Mouse (Mus musculus) fat pad, adult 2 months (tissue): ENCODE results near the gene Cxcl9.

ENCODE experiments used
- DNase-seq: peaks from one replicate; pipeline ENCODE4 v3.0.0-alpha.2; 2011; ENCODE audit warnings: low read depth, low spot score; ENCODE audit errors: extremely low read depth

The Cxcl9 gene

DNA sequence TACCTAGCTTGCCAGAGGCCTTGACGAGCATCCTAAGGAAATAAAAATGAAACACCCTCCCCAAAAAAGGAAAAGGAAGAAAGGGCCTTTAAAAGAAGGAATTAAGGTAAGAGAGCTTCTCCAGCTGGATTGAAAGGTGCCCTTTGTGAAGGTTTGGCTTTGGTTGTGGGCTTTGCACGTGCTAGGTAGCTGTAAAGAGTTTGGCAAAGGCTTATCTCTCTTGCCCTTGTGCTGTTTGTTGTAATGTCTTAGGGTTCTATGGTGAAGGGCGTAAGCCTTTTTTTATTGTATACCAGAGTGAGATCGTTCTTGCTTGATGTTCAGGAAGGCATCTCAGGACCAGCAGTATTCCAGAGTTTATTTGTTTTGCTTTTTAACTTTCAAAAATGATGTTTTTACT is 12.7 kb upstream of the Cxcl9 start:
- no peak for DNase-seq

DNA sequence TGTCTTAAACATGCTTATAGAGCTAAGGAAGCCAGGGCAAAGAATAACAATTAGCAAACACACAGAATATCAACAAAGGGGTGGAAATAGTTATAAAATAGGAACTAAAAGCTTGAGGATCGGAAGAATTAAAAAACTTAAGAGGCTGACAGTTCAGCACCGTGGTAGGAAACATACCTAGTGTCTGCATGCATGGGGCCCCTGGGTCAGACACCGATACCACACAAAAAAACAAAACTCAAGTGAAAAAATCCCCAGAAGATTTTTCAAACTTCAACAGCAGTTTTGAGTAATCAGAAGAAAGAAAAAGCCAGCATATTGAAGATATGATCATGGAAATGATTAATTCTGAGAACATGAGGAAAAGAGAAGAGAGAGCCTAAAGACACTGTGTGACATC is 8.9 kb upstream of the Cxcl9 start:
- no peak for DNase-seq

DNA sequence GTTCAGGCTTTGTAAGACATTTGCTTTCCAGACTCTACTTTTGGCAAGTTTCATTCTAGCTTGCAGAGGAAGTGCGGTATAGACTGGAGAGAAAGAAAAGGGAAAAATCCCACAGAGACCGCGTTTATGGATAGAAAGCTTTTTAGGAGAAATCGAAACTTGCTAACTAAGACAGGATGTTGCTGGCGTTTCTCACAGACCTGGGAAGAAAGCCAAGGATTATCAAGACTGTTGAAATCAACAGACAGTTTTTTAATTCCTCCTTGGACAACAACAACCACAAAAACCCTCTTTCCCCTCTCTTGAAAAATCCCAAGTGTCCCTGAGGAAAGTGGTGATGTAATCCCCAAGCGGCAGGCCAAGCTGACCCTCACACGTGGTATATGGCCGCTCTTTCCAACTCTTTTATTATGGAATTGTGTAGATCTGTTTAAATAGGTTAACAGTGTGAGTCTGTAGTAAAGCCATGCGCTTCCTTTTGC is 4.5 kb upstream of the Cxcl9 start:
- DNase-seq, result no peak

DNA sequence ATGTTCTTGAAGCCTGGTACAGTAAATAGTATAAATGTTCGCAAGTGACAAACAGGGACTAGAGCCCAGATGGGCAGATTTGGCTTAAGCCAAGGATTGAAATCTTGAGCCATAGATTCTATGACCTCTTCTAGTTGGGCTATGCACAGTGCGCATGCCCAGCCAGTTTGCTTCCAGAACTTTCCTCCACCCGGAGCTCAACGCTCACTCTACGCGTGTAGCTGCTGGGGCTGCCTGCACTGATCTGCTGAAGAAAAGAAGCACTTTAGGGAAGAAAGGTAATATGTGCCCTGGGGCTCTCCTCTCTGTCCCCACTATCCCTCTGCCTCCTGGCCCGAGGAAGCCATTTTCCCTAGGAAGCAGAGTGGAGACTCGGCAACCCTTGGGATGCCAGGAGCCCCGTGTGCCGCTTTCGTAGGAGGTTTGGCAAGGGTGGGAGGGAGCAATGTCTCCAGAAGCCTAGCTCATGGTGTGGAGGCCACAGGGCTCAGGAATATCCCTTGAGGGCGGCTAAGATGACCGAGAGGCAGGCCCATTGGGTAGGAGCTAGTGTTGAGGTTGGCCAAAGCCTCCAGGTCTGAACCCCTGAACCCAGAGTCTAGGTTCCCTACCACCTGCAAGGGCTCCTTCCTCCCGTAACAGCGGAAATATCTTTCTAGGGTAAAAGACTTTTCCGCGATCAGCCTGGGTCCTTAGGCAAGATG is 3.9 kb upstream of the Cxcl9 start, which contains the start of gene Art3:
Gene Art3 (plus strand): TSS at position 193 of the 704 bp plus-strand sequence.
- no peak for DNase-seq

DNA sequence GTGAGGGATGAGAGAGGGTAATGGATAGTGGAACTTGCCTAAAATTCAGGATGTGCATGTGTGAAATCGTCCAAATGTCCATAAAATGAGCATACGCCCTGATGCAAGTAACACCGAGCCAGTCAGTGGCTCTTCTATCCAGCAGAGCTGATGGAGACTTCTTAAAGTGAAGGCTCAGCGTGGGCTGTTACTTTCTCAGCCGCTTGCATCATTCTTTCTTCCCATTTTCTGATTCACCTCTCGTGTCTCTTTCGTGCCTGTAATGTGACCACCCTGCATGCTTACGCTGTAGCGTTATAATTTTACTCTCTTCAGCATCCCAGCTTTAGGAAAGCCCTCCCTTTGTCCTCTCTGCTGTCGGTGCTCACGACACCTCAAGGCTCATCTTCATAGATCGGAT is 3.2 kb upstream of the Cxcl9 start:
- no peak for DNase-seq

DNA sequence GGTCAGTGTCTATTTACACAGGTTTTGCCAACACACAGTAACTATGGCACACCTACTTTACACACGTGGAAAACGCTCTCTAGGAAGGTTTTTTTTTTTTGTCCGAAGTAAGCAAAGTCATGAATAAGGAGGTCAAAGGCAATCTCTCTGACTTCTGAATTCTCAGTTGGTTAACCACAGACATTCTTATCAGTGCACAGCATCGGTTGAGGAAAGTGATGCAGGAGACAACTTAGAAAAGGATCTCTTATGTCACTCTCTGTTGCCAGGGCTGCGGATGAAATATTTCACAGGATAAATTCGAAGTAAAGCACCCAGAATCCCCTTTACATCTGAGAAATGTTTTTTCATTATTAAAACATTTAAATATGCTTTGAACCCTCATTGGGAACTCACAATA is 512 bp downstream of the Cxcl9 start:
- DNase-seq, result no peak

DNA sequence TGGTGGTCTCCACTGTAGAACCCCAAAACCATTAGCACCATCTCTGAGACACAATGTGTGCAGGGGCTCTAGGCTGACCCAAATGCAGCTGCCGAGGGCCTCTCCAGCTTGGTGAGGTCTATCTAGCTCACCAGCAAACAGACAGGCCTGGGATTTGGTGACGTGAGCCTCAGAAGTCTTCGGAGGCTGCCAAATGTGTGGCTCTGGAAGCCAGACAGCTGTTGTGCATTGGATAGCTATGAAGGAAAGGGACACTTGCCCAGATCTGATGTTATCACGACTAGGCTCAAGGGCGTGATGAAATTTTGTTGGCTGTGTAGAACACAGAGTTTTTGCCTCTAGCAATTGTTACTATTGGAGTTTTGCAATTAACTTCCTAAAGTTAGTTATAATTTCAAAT is 4.6 kb downstream of the Cxcl9 start:
- peak; percentile 96 for DNase-seq

DNA sequence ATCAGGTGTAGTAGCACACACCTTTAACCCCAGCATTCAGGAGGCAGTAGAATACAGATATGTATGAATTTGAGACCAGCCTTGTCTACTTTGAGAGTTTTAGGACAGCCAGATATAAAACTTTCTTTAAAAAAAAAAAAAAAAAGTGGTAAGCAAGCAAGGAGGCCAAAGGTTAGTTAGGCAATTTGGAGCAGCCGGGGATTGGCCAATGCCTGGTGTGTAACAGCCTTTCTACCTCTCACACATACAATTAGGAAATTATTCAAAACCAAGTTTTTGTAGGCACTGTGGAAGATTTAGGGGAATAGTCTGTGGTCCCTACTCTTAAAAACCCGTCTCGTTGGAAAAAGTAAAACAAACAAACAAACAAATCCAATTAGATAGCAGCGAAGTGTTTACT is 5.3 kb downstream of the Cxcl9 start:
- DNase-seq, result no peak

DNA sequence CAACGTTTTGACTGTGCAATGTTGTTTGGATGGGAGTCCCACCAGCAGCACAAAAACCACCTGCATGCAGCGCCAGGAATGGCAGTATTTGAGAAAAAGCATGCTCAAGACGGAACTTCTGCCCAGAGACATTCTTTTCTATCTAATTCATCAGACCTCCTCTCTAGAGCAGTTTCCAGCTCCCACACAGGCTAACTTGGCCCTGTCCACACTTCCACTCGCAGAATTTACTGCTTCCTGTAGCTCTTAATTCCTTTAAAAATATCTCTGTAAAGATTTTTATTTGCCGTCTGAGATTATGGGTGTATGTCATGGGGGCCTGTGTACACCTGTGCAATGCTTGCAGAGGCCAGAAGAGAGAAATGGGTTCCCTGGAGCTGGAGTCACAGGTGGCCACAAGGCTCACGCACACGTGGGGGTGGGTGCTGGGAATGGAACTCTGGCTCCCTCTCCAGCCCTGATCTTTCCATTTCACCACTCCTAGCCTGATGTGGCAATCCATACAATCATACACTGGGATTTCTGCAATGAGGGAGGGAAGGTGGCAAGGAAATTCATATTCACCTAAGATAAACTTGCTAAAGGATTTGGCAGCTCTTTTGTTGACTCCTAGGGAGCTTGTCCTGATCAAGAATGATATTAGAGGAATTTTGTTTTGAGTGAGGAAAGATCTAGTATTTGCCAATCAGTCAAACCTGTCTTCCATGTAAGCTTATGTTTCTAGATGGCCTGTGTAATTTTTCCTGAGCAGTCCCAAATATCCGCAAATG is 6.1 kb downstream of the Cxcl9 start:
- peak; percentile 98 for DNase-seq

DNA sequence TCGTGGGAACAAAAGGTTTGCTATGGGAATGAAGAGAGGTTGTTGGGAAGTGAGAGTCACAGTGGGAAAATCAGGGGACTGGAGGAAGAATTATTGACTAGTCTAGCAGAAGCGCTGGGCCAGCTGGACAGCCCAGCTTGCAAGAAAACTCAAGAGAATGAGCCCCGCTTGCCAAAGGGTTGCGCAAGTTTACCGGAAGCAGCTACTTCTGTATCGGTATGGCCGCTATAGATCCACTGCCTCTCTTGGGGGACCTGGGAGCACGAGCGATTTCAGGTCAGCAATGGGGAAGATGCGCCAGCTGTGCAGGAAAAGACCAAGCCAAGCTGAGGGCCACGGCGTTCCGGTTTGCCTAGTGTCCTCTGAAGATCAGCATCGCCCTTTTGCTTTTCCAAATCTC is 9.3 kb downstream of the Cxcl9 start:
- DNase-seq, result no peak

DNA sequence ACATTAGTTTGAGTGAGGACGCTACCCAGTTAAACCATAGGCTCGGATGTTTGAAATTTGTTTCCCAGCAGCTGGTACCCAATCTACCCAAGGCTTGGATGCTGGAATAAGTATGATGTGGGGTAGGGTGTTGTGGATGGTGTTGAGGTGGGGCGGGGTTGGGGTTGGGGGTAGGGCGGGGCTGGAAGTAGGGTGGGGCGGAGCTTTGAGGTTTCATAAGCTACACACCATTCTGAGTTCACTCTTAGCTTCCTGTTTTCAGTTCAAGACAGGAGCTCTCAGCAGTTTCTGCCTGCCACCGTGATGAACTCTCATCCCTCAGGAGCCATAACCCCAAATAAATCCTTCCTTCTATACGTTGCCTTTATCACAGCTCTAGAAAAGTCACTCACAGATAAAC is 9.8 kb downstream of the Cxcl9 start:
- DNase-seq, result no peak

DNA sequence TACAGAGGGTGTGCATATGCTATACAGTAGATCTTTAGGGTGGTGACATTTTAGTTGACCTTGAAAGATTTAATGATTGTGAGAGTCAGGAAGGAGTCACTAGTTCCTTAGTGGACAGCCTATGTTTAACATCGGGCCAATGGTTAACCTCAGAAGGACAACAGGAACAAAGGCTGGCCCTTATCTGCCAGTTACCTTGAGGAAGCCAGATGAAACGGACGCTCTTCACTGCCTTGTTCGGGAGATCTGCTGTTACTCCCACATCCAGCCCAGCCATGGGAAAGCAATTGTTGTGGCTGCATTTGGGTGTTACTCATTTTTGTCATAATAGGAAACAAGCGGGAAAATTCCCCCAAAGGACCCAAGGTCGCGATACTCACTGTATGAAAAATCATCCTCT is 14.1 kb downstream of the Cxcl9 start:
- no peak for DNase-seq

DNA sequence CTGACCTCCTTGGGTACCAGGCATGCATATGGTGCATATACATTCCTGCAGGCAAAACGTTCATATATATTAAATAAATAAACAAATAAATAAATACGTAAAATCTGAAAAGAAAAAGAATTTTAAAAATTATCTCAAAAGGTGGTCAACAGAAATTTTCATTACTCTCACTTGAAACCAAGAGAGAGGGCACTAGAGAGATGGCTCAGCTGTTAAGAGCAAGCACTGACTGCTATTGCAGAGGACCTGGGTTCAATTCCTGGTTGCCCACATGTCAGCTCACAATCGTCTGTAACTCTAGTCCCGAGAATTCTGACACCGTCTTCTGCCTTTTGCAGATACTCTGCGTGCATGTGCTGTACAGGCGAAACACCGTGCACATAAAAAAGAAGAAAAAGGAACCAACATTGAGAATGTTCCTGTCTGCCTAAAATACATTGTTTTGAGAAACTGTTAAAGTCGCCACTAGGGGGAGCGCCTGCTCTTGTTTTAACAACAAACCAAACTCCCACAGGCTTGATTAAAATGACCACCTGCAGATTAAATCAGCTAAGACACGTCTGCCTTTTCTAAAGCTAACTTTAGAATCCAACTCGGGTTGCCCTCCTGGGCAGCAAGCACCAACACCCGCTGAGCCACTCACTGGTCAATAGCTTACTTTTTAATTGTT is 15.7 kb downstream of the Cxcl9 start:
- no peak for DNase-seq

DNA sequence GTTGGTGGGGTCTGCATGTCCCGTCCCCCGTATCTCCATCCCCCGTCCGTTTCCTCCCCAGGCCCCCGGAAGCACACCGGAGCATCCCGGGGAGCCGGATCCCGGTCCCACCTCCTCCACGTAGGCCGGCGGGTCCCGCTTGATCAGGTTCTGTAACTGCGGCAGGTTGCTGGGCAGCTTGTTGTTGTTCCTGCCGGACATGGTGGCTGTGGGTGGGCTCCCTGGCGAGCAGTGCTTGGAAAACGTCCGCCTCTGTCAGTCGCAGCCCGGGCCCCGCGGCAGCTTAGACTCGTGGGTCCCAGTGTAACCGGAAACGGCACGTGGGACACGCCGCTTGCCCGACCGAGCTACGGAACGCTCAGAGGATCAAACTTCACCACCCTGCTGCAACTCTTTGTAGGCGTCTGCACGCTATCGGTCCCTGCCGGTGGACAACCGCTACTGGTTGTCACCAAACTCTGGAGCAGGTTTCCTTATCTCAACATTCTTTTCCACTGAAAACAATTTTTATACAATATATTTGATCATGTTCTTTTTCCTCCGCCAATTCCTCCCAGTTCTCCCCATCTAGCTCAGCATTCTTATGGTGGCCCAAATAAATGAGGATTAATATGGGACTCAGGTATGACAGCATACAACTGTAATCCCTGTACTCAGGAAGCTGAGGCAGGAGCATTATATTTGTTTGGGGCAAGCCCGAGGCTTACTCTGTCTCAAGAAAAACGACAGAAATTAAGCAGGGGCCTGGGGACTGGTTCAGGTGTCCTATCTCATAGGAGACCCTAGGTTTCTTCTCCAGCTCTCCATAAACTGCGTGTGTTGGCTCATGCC is 18.0 kb downstream of the Cxcl9 start, which contains the start of gene Sdad1:
Gene Sdad1 (minus strand): TSS at position 799 of the 831 bp plus-strand sequence.
- no peak for DNase-seq

DNA sequence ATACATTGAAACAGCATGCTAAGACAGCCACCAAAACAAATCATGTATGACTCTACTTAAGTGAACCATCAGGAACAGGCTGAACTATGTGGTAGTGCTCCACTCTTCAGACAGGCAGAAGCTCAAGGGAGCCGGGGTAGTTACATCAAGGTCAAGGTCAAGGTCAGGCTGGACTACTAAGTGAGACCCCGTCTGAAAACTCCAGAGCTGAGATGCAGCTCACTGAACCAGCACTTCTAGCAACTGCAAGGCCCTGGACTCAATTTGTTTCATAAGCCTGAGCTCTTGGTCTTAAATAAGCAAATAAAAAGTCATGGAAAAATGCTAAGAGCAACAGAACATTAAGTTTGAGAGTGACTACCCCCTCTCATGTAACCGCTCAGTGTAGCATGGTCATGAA is 23.6 kb downstream of the Cxcl9 start:
- no peak for DNase-seq

DNA sequence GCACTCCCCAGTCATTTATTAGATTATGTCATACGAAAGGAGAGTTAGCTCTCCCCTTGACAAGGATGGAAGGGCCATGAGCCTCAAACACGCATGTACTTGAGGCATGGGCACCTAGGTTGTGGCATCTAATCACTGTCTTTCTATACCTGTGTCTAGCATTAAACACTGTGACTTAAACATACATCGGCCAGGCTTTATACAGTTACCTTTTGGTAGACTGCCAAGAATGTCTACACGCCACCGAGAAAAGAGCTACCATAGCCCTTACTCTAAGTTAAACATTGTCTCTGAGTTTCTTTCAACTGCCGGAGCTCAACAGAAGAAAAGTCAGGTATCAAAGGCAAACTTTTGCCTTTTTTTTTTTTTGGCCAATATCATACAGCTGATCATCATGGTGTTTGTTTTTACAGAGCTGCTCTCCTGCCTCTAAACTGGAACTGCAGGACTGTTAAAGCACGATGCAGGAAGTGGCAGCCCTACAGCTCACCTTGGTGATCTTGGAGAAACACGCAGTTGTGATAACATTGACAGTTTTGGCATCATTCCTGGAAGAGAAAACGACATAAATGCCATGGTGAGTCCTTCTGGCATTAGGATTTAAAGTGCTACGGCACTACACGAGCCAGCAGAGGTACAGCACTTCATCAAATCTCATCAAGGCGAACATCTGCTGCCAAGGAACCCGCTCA is 25.6 kb downstream of the Cxcl9 start:
- DNase-seq, result no peak

DNA sequence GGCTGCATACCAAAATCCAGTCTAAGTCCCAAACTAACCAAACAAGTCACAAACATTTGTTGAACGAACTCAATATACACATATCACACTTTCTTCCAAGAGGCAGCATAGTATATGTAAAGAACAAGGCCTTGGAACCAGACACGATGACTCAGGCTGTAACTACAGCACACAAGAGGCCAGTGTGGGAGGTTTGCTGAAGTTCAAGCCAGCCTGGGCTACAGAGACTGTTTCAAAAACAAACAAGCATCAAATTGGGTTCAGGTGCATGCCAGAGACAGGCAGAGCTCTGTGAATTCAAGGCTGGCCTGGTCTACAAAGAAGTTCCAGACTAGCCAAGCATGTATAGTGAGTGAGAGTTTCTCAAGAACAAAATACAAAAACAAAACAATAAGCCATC is 33.4 kb downstream of the Cxcl9 start:
- DNase-seq, result no peak

DNA sequence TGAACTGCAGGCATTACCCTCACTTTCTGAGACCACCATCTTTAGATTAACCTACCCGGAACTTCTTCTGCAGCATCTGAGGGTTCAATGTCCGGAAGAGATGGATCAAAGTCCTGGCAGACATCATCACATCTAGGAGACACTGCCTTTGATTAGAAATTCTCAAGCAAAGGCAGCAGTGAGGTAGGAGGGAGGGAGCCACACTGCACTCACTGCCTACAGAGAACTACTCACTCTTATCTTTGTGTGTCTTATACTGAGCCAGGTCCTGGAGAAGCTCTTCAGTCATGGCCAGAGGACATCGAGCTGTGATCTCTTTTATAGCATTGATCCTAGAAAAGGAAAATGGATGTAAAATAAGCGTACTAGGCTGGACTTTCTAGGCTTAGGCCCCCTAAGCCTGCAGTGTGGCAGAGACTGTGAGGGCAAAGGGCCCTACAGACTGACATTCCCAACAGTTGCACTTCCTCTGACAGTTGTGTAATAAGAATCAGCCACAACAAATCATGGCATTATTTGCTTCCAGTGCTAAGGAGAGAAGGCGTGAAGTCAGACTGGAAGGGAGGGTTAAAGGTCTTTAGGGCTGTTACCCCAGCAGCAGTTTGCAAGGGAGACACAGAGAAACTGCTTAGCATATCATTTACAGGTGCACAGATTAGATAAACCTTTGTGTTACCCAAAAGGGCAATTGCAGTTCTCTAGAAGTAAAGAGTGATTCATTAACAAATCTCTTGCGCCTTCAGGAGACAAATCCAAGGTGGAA is 36.0 kb downstream of the Cxcl9 start:
- DNase-seq, result no peak

DNA sequence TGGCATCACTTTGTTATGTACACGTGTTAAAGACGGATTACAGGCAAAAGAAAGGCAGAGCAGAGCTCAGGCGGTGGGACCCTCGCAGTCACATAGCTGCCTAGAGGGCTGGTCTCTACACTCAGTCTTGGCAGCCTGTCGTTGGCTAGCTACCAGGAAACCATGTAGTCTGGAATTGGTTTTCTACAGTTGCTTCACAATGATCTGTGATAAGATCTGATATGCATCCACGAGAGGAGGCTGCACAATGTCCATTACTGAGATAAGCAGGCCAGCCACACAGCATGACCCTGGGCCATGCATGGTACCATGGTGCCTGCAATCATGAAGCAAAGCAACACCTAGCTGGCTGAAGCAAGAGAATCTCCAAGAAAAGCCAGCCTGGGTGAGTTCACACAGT is 40.0 kb downstream of the Cxcl9 start:
- DNase-seq, result no peak

DNA sequence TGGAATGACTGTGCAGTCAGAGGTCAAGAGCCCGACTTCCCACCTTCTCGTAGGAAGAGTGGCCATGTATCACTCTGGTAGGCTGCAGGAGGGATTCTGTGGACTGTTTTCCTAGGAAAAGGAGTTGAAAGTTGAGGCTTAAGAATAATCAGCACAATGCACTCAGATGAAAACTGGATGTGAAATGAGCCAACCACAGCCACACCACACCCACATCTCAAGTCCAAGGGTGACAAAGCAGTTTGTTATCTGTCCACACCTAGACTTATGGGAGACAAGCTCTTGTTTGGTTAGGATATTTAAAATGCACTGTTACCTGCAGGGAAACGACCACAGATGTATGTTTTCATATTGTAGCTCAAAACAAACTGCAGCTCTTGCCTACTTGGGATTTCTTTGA is 44.8 kb downstream of the Cxcl9 start:
- DNase-seq, result no peak
